ENCODE assay signal across 8 mouse cellular contexts in genomic region chr1:125434485-125435001, GRCm38 (mm10). TPM values are rescaled to one million over a fixed set of nuclear protein-coding genes. Genes with fewer than 3 reads are reported as not detected.
DNase-seq lines count a peak whose midpoint lies in the region; ATAC-seq and TF ChIP-seq lines count a peak whose summit lies in the region.

No protein-coding gene starts in this region.

- peak overlapping the region; percentile 80 for H3K4me3 ChIP-seq in hindbrain, postnatal 0 days (ENCODE audit: low read length)

- H3K27ac ChIP-seq in hindbrain, postnatal 0 days = peak overlapping the region; percentile 96

- no peaks in the 10 kb centered on the region for H3K36me3 ChIP-seq in hindbrain, postnatal 0 days (ENCODE audit: insufficient read depth, low read length)

- TF ChIP-seq CTCF in hindbrain, postnatal 0 days (IDR thresholded peaks at IDR 0.05; ENCODE audit: low read depth) = no peak

- under 1% methylated on average over 25 of the region's 25 CpGs for WGBS in hindbrain, postnatal 0 days

- H3K4me2 ChIP-seq in hindbrain, postnatal 0 days (ENCODE audit: low read depth, low read length) = peak overlapping the region; percentile 78

- H3K9ac ChIP-seq in hindbrain, postnatal 0 days (replicated peaks; ENCODE audit: low read length) = peak overlapping the region; percentile 88

- peak; percentile 8 for ATAC-seq in hindbrain, postnatal 0 days
- ATAC-seq in megakaryocyte, adult 5-6 weeks (ENCODE audit: poor library complexity, severe bottlenecking) = peak; percentile 41

- no peaks in the 10 kb centered on the region for H3K27me3 ChIP-seq in hindbrain, postnatal 0 days (ENCODE audit: insufficient read depth, low read length)

- peaks cover 13% of the 10 kb centered on the region for H3K4me1 ChIP-seq in hindbrain, postnatal 0 days (ENCODE audit: insufficient read depth, low read length)

- peak; percentile 36 for DNase-seq in MN1 (ENCODE audit: low spot score)
- DNase-seq in cerebellum, adult 8-10 months = peak; percentile 35
- peak; percentile 38 to 50 for DNase-seq in frontal cortex, postnatal 36 days (ENCODE audit: low spot score in 2 of 2)
- DNase-seq in hindbrain, postnatal 0 days (ENCODE audit: low spot score) = peak; percentile 51
- DNase-seq in left cerebral cortex, adult 8-10 months (ENCODE audit: low spot score in 2 of 2) = peak; percentile 12 to 21
- DNase-seq in right cerebral cortex, postnatal 14 days = peak; percentile 30
- DNase-seq in urinary bladder, postnatal 14 days (ENCODE audit: low spot score) = peak; percentile 53

- no peaks in the 10 kb centered on the region for H3K9me3 ChIP-seq in hindbrain, postnatal 0 days (ENCODE audit: low read length)

RNA-seq across cellular contexts. Expression of gene Actr3, which starts 1.0 kb away (rescaled TPM):
- total RNA-seq in hindbrain, postnatal 0 days (2014; rRNA removed) = 130 and 138 TPM in 2 replicates
- 180 and 186 TPM in 2 replicates for polyA plus RNA-seq in hindbrain, postnatal 0 days (2015; fragmentation: Nextera tagmentation; extraction: Ambion mirVana)
- total RNA-seq in left cerebral cortex, adult 8-10 months (2022) = 100 to 1,000 TPM; 234 to 242 (median 237) TPM
- total RNA-seq in megakaryocyte, adult 5-6 weeks (2015) = 1,201 and 1,297 TPM in 2 replicates
- 1,894 and 2,105 TPM in 2 replicates for total RNA-seq in megakaryocyte, adult 5-6 weeks (2017)

Comparison
In these comparisons a context has a peak if more than half of its experiments do, and no peak if none do; other contexts are left out.
1. Peak in every context shown above with its lines: DNase-seq, ATAC-seq, H3K4me3 ChIP-seq and H3K27ac ChIP-seq.